Mouse (Mus musculus): ENCODE results near the gene 4930578G10Rik. TPM values are rescaled to one million over a fixed set of nuclear protein-coding genes. Genes with fewer than 3 reads are reported as not detected.
"Not testable (repeated sequence)": the region's sequence is repeated elsewhere in the genome, so short reads cannot be mapped to it uniquely, and the experiment has no call there.

The 4930578G10Rik gene
- not detected in 2 replicates for polyA plus RNA-seq (2015; fragmentation: Nextera tagmentation; extraction: Ambion mirVana)

DNA sequence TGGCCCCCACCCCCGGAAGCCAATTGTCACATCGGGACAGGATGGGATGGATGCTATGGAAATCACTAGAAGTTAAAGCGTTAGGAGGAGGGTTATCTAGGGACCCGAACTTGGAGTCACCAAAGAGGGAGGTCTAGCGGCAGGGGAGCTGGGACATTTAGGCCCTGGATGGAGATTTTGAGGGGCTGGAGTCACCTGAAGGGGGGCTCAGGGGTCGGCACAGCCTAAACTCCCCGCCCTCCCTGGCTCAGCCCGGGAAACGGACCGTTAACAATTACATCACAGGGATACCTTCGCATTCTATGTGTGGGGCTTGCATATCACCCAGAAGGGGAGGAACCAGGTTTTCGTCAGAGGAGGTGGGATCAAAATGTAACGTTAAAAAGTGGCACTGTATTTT, at the start of gene 4930578G10Rik:
TSS of gene 4930578G10Rik (plus strand) at position 301 of the 400 bp plus-strand sequence.
- not testable (repeated sequence) for H3K4me2 ChIP-seq (ENCODE audit: low read depth, low read length); ATAC-seq (replicated peaks; ENCODE audit: extremely low read depth, insufficient read depth, low FRiP score); H3K27me3 ChIP-seq (ENCODE audit: control insufficient read depth, insufficient read depth, low read length); H3K36me3 ChIP-seq (ENCODE audit: control insufficient read depth, insufficient read depth); H3K9me3 ChIP-seq (replicated peaks; ENCODE audit: control insufficient read depth, low read length); H3K27ac ChIP-seq (ENCODE audit: low read length); H3K4me1 ChIP-seq (ENCODE audit: control insufficient read depth, insufficient read depth, low read length); H3K9ac ChIP-seq (ENCODE audit: low read length); H3K4me3 ChIP-seq (ENCODE audit: low read length)
- no CpG with 5 or more reads among the region's 13 CpGs for WGBS

DNA sequence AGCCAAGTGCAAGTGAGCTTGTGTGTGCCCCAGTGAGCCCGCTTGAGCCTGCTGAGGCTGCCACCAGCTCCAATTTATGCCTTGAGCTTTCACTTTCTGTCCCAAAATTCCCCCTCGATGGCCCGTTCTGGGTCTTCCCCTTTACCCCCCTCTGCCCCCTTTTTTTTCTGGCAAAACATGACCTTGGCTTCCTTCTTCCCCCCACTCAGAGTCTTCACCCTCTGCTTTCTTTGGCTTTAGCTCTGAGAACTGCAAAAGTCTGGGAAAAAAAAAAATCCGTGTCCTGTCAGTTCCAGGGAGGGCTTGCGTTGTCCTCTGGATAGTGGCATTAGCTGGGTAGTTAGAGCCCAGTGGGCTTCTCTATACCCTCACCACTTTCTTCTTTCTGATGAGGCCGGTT, 21.1 kb downstream of the 4930578G10Rik start, which contains the start of gene Ccl19:
TSS of gene Ccl19 (minus strand) at position 101 of the 400 bp plus-strand sequence.
- H3K36me3 ChIP-seq (ENCODE audit: control insufficient read depth, insufficient read depth); ATAC-seq (replicated peaks; ENCODE audit: extremely low read depth, insufficient read depth, low FRiP score); H3K9me3 ChIP-seq (replicated peaks; ENCODE audit: control insufficient read depth, low read length); H3K27ac ChIP-seq (ENCODE audit: low read length); H3K4me2 ChIP-seq (ENCODE audit: low read depth, low read length); H3K4me1 ChIP-seq (ENCODE audit: control insufficient read depth, insufficient read depth, low read length); H3K27me3 ChIP-seq (ENCODE audit: control insufficient read depth, insufficient read depth, low read length); H3K4me3 ChIP-seq (ENCODE audit: low read length); H3K9ac ChIP-seq (ENCODE audit: low read length): not testable (repeated sequence)
- WGBS, result no CpG with 5 or more reads among the region's 6 CpGs

DNA sequence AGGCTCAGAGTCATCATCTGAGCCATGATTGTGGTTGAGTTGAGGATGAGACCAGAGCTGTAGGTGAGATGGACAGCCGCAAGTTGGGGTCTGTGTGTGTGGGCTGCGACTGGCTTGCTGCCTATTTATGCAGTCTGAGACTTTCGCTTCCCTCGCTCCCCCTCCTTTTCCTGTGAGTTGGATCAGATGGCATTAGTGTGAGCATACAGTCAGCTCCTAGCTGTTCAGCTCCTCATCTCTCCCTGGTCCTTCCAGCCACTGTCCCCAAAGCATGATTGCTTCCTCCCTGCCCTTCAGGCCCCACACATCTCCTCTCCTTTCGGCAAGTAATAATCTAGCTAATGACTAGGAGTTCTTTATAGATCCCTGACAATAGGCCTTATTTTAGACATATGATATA, 38.5 kb downstream of the 4930578G10Rik start, which contains the start of gene Ccl21a:
TSS of gene Ccl21a (minus strand) at position 101 of the 400 bp plus-strand sequence.
- H3K4me3 ChIP-seq (ENCODE audit: low read length); H3K36me3 ChIP-seq (ENCODE audit: control insufficient read depth, insufficient read depth); H3K27ac ChIP-seq (ENCODE audit: low read length); ATAC-seq (replicated peaks; ENCODE audit: extremely low read depth, insufficient read depth, low FRiP score); H3K9ac ChIP-seq (ENCODE audit: low read length); H3K27me3 ChIP-seq (ENCODE audit: control insufficient read depth, insufficient read depth, low read length); H3K9me3 ChIP-seq (replicated peaks; ENCODE audit: control insufficient read depth, low read length); H3K4me1 ChIP-seq (ENCODE audit: control insufficient read depth, insufficient read depth, low read length); H3K4me2 ChIP-seq (ENCODE audit: low read depth, low read length): not testable (repeated sequence)
- WGBS, result no CpG with 5 or more reads among the region's 5 CpGs

DNA sequence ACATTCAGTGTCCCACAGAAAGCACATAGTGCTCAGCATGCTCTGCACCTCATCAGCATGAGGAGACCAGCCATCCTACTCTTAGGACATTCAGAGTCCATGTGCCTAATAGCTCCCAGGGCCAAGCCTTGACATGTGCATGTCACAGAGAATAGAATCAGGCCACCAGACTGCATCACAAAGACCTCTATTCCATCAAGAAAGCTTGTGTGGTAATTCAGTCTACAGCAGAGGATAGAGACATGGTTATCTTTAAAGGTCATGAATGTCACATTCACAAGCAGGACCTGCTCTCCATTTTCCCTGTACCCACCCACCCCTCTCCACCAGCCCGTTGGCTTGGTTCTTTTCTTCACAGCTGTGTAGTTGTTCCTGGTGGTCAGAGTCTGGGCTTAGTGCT, 118.4 kb downstream of the 4930578G10Rik start, which contains the start of gene Fam205a1:
TSS of gene Fam205a1 (minus strand) at position 101 of the 400 bp plus-strand sequence.
- not testable (repeated sequence) for H3K4me2 ChIP-seq (ENCODE audit: low read depth, low read length); ATAC-seq (replicated peaks; ENCODE audit: extremely low read depth, insufficient read depth, low FRiP score); H3K36me3 ChIP-seq (ENCODE audit: control insufficient read depth, insufficient read depth); H3K4me3 ChIP-seq (ENCODE audit: low read length); H3K27me3 ChIP-seq (ENCODE audit: control insufficient read depth, insufficient read depth, low read length); H3K4me1 ChIP-seq (ENCODE audit: control insufficient read depth, insufficient read depth, low read length); H3K9me3 ChIP-seq (replicated peaks; ENCODE audit: control insufficient read depth, low read length); H3K27ac ChIP-seq (ENCODE audit: low read length); H3K9ac ChIP-seq (ENCODE audit: low read length)
- WGBS, result 73% methylated on average over 1 of the region's 1 CpGs

DNA sequence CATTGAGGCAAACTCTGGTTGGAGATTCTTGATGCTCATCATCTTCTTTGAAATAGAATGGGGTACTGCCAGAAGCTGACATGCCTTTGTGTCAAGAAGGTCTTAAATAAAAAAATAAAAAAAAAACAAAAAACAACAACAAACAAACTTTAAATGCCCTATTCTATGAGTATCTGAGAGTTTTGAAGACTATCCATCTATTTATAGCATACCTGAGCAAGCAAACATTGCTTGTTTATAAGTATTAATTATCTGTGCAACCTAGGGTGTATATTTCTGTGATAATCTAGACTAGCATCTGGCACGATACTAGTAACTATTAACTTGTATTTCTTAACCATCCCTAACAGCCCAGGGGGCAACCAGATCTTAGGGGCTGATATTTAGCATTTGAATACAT, 121.3 kb downstream of the 4930578G10Rik start, which contains the start of gene Gm12394:
TSS of gene Gm12394 (minus strand) at position 101 of the 400 bp plus-strand sequence.
- 58% methylated on average over 1 of the region's 1 CpGs for WGBS
- H3K36me3 ChIP-seq (ENCODE audit: control insufficient read depth, insufficient read depth); H3K4me1 ChIP-seq (ENCODE audit: control insufficient read depth, insufficient read depth, low read length); H3K27ac ChIP-seq (ENCODE audit: low read length); H3K27me3 ChIP-seq (ENCODE audit: control insufficient read depth, insufficient read depth, low read length); H3K4me3 ChIP-seq (ENCODE audit: low read length); H3K4me2 ChIP-seq (ENCODE audit: low read depth, low read length); H3K9ac ChIP-seq (ENCODE audit: low read length); ATAC-seq (replicated peaks; ENCODE audit: extremely low read depth, insufficient read depth, low FRiP score); H3K9me3 ChIP-seq (replicated peaks; ENCODE audit: control insufficient read depth, low read length): not testable (repeated sequence)

DNA sequence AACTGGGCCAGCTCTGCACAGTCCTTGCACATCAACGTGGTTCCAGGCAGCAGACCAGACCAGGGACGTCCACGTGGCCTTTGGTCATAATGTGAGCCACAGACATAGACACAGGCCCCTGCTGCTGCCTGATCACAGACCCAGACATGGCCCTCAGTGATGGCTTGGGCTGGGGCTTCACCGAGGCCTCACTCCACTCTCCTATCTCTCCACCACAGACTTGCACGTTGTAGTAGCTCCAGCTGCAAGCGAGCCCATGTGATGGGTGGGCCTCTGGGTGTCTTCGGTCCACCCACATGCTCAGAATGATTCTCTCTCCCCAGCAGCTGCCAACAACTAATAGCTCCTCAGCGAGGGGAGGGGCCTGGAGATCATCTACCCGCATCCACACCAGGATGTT, 125.1 kb downstream of the 4930578G10Rik start:
- H3K4me2 ChIP-seq (ENCODE audit: low read depth, low read length); H3K9ac ChIP-seq (ENCODE audit: low read length); ATAC-seq (replicated peaks; ENCODE audit: extremely low read depth, insufficient read depth, low FRiP score); H3K36me3 ChIP-seq (ENCODE audit: control insufficient read depth, insufficient read depth); H3K4me1 ChIP-seq (ENCODE audit: control insufficient read depth, insufficient read depth, low read length); H3K27ac ChIP-seq (ENCODE audit: low read length); H3K27me3 ChIP-seq (ENCODE audit: control insufficient read depth, insufficient read depth, low read length); H3K4me3 ChIP-seq (ENCODE audit: low read length); H3K9me3 ChIP-seq (replicated peaks; ENCODE audit: control insufficient read depth, low read length): not testable (repeated sequence)
- WGBS, result 69% methylated on average over 9 of the region's 9 CpGs

DNA sequence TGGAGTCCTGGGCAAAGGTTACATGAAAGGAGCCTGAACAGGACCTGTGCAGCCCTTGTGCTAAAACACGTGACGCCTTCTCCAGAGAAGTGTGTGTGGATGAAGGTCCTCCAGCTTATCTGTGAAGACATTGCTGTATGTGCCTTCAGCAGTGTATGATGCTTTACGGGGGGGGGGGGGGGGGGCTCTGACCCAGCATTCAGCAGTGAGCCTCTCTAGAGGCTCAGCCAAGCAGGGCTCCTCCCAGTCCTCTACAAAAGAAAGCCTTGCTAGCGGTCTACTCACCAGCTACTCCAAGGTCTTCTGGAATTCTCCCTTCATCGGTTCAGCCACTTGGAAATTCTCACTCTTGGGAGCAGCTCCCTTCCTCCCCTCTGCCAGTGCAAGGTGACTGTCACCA, 128.1 kb downstream of the 4930578G10Rik start:
- ATAC-seq (replicated peaks; ENCODE audit: extremely low read depth, insufficient read depth, low FRiP score); H3K36me3 ChIP-seq (ENCODE audit: control insufficient read depth, insufficient read depth); H3K4me2 ChIP-seq (ENCODE audit: low read depth, low read length); H3K9me3 ChIP-seq (replicated peaks; ENCODE audit: control insufficient read depth, low read length); H3K4me3 ChIP-seq (ENCODE audit: low read length); H3K27ac ChIP-seq (ENCODE audit: low read length); H3K27me3 ChIP-seq (ENCODE audit: control insufficient read depth, insufficient read depth, low read length); H3K4me1 ChIP-seq (ENCODE audit: control insufficient read depth, insufficient read depth, low read length); H3K9ac ChIP-seq (ENCODE audit: low read length): not testable (repeated sequence)
- 76% methylated on average over 5 of the region's 5 CpGs for WGBS

DNA sequence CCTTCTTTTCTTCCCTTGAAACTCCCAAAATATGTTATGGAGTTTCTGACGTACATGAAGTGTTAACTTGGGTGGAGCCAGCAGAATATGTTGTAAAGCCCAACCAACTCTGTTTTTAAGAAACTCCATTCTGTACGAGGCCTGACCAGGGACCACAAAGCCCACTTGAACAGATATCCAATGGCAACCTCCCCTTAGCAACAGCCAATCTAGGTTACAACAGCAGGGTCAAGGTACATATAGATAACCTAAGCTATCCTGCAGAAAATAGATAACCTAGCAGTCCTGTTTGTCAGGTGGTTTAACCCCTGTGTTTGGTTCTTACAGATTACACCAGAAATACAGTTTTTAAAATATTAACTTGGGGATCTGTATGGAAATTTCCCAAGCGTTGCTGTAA, 132.0 kb downstream of the 4930578G10Rik start:
- H3K9me3 ChIP-seq (replicated peaks; ENCODE audit: control insufficient read depth, low read length), result no peaks in the 10 kb centered on the region
- H3K36me3 ChIP-seq (ENCODE audit: control insufficient read depth, insufficient read depth), result no peaks in the 10 kb centered on the region
- no peaks in the 10 kb centered on the region for H3K27me3 ChIP-seq (ENCODE audit: control insufficient read depth, insufficient read depth, low read length)
- H3K4me1 ChIP-seq (ENCODE audit: control insufficient read depth, insufficient read depth, low read length), result no peaks in the 10 kb centered on the region
- H3K4me2 ChIP-seq (ENCODE audit: low read depth, low read length), result no peak overlapping the region
- H3K4me3 ChIP-seq (ENCODE audit: low read length), result no peak overlapping the region
- WGBS, result 50% methylated on average over 3 of the region's 3 CpGs
- ATAC-seq (replicated peaks; ENCODE audit: extremely low read depth, insufficient read depth, low FRiP score), result no peak
- H3K27ac ChIP-seq (ENCODE audit: low read length), result no peak overlapping the region
- no peak overlapping the region for H3K9ac ChIP-seq (ENCODE audit: low read length)

DNA sequence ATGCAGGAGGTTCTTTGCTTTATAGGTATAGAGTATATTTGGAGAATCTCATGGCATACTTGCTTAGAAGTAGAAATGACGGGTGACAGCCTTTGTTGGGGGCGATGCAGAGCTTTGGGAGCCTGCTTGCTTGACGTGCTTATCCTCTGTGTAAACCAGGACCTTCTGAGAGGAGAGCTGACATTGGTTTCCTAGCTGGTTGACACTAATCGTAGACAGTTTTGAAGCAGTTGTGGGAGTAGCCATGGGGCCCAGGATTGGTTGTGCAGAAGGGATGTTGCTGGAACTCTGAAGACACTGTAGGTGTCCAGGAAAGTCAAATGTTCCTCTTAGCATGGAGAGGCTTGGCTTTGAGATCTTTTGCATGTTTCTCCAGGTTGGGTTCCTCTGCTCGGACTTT, 132.8 kb downstream of the 4930578G10Rik start:
- Histone ChIP-seq H3K9me3 (replicated peaks; ENCODE audit: control insufficient read depth, low read length) (no peaks in the 10 kb centered on the region), H3K4me1 (ENCODE audit: control insufficient read depth, insufficient read depth, low read length) (no peaks in the 10 kb centered on the region)
- WGBS, result 77% methylated on average over 5 of the region's 5 CpGs

More for the DNA sequence above, 132.8 kb downstream of the 4930578G10Rik start:
- Histone ChIP-seq H3K27ac (ENCODE audit: low read length) (no peak overlapping the region), H3K9ac (ENCODE audit: low read length) (no peak overlapping the region), H3K36me3 (ENCODE audit: control insufficient read depth, insufficient read depth) (no peaks in the 10 kb centered on the region), H3K4me3 (ENCODE audit: low read length) (no peak overlapping the region), H3K4me2 (ENCODE audit: low read depth, low read length) (no peak overlapping the region), H3K27me3 (ENCODE audit: control insufficient read depth, insufficient read depth, low read length) (no peaks in the 10 kb centered on the region)
- ATAC-seq (replicated peaks; ENCODE audit: extremely low read depth, insufficient read depth, low FRiP score), result no peak

Measured in heart, embryonic 16.5 days (tissue).